Mouse (Mus musculus) hematopoietic stem cell, adult 5-6 weeks (primary cell): ENCODE measurements around the gene Myo1a. TPM values are rescaled to one million over a fixed set of nuclear protein-coding genes. Genes with fewer than 3 reads are reported as not detected.
A peak's percentile ranks its signal among the peaks of the same experiment; 100 is the strongest.
"Not testable (repeated sequence)": the region's sequence is repeated elsewhere in the genome, so short reads cannot be mapped to it uniquely, and the experiment has no call there.

ENCODE experiments used
- ATAC-seq, 2 experiments: fragments of 125-278 bp in 1 of 2; replicated peaks in 1 of 2; 2 replicates each; pipeline ENCODE4 v1.8.0; 2016 to 2017; ENCODE audit warnings: inconsistent platforms in 2 of 2, mild to moderate bottlenecking in 2 of 2, moderate number of reproducible peaks in 2 of 2, low read depth in 1 of 2, moderate TSS enrichment in 1 of 2; ENCODE audit not compliant: low FRiP score in 2 of 2, poor library complexity in 2 of 2, severe bottlenecking in 2 of 2, insufficient read depth in 1 of 2, low TSS enrichment in 1 of 2
- total RNA-seq: library from RNA; stranded (forward); fragments of 172-1452, 232-1000 nt; gene quantifications from 2 replicates; pipeline ENCODE4 v1.2.3, GENCODE M21; 2017

The Myo1a gene
- total RNA-seq: not detected in 2 replicates

DNA sequence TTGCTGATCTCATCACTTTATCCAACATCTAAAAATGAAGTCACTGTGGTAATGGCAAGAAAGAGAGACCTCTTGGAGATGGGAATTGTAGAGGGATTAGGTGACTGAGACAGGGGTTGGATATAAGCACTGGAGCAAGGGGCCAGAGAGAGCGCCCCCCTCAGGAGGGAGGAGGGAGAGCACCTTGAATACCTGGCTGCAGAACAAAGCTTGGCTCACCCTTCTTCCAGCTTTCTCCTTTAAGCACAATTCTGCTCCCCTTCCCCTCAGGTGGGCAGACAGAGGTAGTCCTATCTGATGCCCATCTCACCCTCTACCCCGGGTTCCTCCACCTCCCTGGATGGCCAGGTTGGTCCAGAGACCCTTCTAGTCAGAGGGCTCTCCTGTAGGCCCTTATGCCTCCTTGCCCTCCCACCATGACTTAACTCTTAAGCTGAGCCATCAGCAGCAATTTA, at the start of gene Myo1a:
Myo1a (plus strand) TSS at position 405 of the 455 bp plus-strand sequence.
- no peak for ATAC-seq

DNA sequence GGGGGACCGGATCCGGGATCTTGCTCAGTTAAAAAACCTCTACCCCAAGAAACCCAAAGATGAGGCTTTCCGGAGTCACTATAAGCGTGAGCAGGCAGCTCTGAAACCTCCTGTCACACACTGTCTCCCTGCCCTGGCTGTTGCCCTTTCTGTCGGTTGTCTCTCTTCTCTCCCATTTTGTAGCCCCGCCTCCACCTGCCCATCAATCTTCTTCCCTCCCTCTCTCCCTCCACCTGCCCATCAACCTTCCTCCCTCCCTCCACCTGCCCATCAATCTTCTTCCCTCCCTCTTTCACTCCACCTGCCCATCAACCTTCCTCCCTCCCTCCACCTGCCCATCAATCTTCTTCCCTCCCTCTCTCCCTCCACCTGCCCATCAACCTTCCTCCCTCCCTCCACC, 47.4 kb upstream of the Myo1a start:
- not testable (repeated sequence) for ATAC-seq

DNA sequence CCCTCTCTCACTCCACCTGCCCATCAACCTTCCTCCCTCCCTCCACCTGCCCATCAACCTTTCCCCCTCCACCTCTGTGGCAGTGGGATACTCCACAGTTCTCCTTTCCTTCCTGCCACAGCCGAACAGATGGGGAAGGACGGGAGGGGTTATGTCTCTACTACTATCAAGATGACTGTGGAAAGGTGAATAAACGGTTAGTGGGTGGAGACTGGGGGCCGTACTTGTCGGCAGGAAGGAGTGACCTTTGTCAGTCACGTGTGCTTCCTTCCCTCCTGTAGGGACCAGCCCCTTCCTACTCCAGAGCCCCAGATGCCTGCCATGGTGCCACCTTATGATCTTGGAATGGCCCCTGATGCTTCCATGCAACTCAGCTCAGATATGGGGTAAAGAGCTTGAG, 46.9 kb upstream of the Myo1a start:
- ATAC-seq: peak in 1 of 2 experiments; percentile 16; a peak in 1 of 4 replicates

DNA sequence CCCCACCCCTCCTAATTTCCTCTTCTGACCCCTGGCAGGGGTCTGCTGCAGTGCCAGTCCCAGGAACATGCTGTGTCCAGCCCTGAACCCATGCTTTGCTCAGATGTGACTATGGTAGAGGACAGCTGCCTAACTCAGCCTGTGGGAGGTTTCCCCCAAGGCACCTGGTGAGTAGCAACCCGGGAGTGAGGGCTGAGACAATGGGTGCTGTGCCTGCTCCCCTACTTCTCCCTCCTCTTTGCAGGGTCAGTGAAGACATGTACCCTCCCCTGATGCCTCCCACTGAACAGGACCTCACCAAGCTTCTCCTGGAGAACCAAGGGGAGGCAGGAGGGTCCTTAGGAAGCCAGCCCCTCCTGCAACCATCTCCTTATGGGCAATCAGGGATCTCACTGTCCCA, 45.4 kb upstream of the Myo1a start:
- no peak for ATAC-seq

DNA sequence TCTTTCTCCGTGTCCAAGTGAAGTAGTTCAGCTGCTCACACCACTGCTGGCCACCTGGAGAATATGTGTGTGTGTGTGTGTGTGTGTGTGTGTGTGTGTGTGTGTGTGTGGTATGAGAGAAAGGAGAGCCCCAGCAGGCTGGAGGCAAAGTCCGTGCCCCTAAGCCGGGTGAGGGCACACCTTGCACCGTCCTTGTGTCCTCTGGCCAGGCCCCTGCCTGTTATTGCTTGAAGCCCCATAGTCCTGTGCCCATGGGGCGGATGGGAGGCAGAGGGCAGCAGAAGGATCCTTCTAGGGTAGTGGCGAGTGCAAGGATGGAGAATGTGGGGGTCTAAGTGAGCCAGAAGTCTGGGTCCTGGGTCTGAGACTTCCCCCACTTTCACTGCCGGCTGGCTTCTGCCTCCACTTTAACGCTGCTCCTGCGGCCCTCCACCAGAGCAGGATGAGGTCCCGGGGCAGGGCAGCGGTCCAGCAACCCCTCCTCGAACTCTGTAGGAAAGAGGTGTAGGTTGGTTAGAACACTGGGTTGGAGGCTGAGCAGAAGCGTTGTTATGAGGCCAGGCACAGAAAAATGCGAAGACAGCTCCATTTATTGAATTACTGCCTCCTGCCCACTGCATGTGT, 43.6 kb upstream of the Myo1a start:
- ATAC-seq: no peak

DNA sequence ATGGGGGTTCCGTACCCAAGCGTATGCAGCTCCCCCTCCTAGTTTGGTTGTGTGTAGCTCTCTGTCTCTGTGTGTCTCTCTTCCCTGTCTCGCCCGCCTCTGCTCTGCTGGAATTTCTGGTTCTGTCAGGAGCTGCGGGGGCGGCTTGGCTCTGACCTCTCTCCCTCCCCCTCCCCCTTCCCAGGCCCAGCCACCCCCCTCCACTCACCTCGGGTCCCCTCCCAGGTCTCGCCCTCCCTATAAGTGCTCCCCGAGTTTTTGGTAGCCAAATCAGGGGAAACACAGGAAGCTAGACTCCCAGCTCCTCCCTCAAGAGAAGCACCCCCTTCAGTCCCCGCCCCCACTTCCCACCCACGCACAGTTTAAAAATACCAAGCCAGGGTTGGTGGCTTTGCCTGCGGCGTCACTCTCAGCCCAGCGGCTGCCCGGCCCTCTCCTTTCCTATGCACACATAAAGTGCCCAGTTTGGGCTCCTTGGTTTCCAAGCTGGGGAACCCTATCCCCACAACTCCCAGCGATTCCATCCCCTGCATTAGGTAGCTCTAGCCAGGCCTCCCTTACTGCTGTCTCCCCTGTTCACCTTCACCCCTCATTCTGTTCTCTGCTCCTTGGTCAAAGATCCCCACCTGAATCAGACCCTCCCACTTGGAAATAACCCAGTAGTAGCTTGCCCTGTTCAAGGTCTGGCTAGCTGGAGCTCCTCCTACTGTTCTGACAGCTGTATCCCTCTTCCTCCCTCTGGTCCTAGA, 42.9 kb upstream of the Myo1a start:
- peak; percentile 12 to 23; a peak in 1 of 4 replicates for ATAC-seq

DNA sequence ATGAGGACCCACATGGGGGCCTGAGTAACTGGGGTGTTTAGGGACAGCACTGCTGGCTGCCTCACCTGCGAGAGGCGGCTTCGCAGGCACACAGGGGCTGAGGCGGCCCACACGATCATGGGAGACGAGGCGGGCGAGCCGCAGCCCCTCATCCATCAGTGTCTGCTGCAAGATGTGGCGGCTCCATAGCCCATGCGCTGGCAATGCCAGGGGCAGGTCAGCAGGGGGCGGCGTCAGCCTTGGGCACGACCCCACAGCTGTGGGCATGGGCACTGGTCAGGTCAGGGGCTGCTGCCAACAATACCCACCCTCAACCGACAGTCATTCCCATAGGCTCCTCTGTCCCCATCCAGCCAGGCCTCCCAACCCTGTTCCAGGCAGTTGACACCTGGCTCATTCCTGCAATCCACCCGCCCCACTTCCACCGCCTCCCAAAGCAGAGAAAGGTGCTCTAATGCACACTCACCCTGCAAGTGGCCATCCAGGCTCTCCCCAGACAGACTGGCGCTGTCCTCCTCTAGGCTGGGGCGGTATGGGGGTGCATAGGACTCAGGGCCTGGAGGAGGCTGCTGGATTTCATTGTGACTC, 42.2 kb upstream of the Myo1a start:
- ATAC-seq: no peak

DNA sequence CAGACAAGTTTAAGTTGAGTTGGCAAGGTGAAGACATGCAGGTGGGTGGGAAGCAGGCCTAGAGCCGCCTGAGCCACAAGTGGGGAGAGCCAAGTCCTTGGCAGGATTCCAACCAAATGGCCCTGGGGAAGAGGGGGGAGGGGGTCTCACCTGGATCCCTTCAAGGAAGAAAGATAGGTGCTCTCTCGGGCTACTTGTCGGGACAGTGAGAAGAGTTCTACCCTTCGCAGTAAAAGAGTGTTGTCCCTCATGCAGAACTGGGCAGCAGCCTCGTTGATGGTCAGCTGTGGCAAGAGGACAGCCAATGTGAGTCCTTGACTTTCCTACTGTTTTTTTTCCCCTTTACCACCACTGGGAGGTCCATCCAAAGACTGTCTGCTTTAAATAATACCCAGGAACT, 41.4 kb upstream of the Myo1a start:
- ATAC-seq: no peak

DNA sequence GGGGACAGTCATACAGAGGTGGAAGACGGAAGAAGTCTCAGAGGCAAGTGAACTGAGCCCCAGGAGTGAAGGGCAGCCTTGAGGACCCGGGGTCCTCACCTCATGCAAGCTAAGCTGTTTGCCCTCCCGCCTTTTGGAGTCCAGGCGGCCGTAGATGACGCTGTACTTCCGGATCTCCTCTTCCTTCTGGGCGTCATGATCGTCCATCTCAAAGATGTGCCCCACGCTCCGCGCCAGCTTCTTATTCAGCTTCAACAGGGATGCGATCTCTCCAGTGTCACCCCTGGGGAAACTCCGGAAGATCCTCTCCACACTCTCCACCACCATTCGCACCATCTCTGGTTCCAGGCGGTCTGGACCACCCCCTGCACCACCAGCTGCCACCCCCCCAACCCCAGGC, 40.8 kb upstream of the Myo1a start:
- ATAC-seq: no peak

DNA sequence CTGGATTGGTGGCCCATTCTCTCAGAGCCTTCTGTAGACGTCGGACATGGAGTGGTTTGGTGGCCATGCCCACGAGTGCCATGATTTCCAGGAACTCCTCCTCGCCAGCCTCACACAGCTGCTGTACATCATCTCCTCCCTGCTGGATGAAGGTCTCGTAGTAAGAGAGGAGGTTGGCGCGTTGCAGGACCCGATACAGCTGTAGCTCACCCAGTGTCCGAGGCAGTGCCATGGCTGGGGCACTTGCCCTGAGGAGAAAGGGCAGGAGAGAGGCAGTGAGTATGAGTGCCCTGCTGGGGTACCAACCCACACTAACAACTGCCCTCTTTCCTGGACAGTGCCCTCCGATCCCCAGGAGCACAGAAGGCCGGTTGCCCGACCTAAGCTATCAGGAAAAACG, 40.1 kb upstream of the Myo1a start:
- no peak for ATAC-seq

DNA sequence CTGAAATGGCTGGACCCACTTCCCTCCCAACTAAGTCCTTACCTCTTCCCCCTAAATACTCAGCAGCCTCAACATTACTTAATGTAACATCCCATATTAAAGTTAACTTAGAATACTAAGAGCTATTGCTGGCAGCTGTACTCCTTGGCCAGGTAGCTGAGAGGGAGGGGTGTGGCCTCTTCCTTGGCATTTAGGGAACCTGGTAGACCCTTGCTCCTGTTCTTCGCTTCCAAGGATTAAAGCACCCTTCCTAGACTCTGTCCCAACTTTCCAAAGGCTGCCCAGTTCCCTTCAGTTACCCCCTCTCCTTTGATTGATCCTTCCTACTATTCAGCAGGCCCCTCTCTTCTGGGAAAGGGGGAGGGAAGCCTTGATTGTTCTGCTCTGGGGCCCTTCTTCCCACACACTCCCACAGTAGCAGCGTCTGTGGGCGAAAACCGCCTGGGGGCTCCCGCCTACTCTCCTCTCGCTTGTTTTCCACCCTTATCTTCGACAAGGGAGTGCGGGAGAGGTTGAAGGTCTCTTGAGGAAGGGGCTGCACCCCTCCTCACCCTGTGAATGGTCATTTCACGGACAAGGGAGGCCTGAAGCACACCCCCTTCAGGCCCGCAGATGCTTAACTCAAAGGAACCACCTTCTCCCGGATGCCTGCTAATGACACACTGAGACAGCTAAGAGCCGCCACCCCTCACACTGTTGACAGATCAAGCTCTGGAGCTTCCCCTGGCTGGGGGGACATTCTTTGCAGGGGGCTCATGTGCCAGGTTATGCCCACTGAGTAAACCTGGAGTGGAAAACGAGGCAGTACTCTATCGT, 39.4 kb upstream of the Myo1a start:
- no peak for ATAC-seq

DNA sequence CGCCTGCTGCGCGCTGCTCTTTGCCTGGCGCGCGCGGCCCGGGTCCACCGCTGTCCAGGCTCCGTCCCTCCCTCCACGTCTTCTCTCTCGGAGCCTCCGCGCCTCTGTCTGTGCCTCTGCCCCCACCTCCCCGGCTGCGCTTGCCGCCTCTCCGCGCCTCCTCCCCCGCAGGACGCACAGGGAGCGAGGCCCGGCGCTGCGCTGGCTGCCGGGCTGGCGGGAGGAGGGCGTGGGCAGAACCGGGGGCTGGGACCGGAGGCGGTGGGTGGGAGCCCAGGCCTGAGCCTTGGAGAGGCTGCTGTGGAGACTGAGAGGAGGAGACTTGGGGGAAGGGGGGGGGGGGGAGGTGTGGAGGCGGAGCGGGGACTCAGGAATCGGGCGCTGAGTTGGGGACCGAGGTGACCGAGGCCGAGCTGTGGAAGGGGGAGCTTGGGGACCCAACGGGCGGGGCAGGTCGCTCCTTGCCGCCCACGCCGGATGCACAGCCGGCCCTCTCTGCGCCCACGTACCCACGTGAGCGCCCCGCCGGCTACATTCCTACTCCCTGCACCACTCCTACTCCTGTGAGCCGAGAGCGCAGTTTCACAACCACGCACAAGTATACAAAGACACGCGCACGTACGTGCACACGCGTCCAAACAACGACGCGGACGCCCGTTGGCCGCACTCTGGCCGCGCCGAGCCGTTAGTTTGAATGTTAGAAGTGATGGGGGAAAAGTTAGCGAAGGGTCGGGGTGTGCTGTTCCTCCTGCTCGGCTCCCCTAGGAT, 38.3 kb upstream of the Myo1a start, which contains the start of gene Nemp1:
Nemp1 (plus strand) TSS at position 401 of the 768 bp plus-strand sequence.
- ATAC-seq: peak; percentile 20 to 40

DNA sequence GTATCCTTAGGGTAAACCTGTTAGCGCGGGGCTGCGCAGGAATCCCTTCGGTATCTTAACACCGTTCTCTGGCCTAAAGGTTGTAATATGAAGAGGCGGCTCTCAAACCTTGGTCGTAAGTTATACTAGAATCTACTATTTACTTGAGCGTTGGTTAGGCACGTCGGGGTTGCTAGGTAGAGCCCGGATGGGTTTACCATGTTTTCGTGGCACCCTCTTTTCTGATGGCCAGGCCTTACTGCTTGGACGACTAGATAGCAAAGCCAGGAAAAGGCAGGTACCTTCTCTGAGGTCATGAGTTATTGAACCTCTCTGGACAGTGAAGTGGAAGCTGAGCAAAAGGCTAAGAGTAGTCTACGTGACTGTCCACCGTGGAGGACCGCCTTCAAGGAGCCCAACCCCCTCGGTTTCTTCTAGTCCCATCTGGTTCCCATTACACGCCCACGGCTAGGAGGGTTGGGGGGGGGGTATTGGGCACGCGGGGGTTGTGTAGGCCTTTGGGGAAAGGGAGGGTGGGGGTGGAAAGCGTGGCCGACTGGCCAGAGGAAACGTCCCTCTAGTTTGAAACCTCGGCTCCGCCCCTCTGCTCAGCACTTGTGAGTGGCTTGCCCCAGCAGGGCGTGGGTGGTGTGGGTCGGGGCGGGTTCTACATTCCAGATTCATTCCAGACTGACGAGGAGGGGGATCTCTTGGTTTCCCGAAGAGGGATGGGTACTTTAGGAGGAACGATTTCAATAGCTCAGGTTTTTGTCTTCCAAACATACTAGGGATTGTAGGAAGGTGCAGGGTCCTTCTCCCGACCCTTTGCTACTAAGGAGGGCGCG, 37.5 kb upstream of the Myo1a start:
- peak; percentile 30 to 39; a peak in 2 of 4 replicates for ATAC-seq

DNA sequence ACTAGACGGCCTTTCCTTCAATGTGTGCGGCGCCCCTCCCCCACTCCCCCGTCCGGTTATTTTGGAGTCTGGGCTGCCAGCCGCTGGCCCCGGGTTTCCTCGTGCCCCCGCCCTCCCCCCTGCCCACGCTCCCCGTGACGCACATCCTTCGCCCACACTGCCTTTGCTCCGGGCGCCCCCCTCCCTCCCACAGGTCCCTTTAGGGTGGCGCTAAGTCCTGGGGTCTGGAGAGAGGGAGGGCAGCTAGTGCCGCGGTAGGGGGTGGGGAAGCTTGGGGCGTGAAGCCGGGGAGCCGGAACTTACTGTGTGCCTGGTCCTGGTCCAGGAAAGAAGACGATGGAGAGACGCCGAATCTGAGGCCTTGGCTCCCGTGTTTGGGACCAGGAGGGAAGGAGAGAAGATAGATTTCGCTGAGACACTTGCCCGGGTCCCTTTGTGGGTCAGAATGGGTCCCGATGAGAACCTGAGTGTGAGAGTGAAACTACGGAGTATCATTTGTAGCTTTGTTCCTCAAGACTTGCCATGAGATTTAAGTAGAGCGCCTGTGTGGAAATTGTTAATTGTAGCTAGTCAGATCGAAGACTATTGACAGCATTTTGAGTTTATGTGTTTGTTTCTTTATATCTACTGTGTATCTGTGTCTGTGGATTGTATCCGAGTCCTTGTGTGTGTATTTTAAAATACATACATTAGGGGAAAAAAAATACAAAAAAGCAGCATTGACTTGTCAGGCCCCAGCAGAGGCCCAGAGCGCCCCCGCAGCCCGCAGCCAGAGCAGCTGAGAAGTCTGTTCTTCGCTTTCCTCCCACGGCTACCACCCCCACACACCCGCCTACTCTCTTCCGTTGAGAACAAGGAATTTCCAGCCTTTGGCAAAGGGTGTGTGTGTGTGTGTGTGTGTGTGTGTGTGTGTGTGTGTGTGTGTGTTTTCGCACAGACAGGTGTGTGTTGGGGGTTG, 36.6 kb upstream of the Myo1a start, which contains the start of gene Nab2:
Nab2 (minus strand) TSS at position 476 of the 958 bp plus-strand sequence.
- peak; percentile 52 to 63 for ATAC-seq

DNA sequence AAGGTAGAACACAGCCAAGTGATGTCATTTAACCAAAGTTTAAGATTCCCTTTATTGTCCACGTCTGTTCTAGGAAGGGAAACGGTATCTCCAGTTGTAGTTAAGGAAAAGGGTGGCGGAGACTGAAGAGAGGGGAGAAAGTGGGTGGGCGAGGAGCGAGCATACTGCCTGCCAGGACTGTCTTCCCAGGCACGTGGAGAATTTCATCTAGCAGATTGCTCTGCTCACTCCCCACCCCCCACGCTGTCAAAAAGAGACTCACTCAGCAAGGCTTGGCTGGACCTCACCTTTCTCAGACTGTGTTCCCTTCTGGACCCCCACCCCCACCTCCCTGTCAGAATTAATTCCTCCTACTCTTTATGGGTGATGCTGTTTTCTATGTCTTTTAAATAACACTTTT, 35.8 kb upstream of the Myo1a start:
- no peak for ATAC-seq
